Comparison of ENCODE assay signal across 7 mouse cellular contexts in the genomic region with DNA sequence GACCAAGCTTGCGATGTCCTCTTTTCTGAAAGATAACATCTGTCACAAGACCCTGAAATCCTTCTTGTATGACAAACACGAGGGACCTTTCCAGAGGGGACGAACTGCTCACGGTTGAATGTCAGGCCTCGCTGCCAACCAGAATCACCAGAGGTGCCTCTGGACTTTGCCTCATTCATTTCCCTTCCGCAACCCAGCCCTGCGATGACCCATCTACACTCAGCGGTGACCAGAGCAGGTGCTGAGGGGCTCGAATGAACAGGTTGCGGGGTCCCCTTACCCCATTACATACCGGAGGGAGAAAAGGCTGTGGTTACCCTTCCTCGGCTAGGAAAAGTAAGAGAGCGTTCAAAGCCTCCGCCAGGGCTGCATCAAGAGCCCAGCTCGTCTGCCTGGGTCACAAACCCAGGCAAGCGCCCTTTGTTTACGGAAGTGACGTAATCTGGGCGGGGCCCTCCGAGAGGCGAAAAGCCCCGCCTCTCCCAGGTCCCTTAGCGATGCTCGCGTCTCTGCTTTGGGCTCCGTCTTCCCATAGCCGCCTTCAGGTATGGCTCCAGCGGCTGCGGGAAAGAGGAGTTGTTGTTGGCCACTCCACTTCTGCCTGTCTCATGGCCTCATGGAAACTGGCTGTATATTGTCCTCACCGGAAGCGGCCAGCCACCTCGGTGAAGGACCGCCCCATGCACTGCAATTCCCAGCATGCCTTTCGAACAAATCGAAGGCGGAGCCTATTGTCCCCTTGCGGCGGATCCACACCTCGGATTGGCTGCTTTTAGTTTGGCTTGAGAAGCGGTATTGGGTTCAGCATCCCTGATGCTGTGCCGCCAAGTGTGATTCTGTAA. TPM values are rescaled to one million over a fixed set of nuclear protein-coding genes. Genes with fewer than 3 reads are reported as not detected.
DNase-seq lines count a peak whose midpoint lies in the region; ATAC-seq lines count a peak whose summit lies in the region.

A gene (minus strand): TSS at position 439 of the 842 bp plus-strand sequence.

- peak within 1 kb of the TSS; percentile 77 for H3K4me3 ChIP-seq in embryonic facial prominence, embryonic 12.5 days
- H3K4me3 ChIP-seq in limb, embryonic 11.5 days (ENCODE audit: low read depth, low read length), result peak within 1 kb of the TSS; percentile 70
- H3K4me3 ChIP-seq in midbrain, embryonic 14.5 days (replicated peaks; ENCODE audit: low read depth, low read length), result peak within 1 kb of the TSS; percentile 70

- peak within 1 kb of the TSS; percentile 72; the same call in 1 of the 2 replicates for H3K27ac ChIP-seq in embryonic facial prominence, embryonic 12.5 days
- H3K27ac ChIP-seq in limb, embryonic 11.5 days (replicated peaks; ENCODE audit: low read depth, low read length), result no peak within 1 kb of the TSS
- H3K27ac ChIP-seq in midbrain, embryonic 14.5 days (replicated peaks; ENCODE audit: low read depth, low read length), result peak within 1 kb of the TSS; percentile 87

- no peaks in the 10 kb centered on the region for H3K27me3 ChIP-seq in embryonic facial prominence, embryonic 12.5 days
- no peaks in the 10 kb centered on the region for H3K27me3 ChIP-seq in limb, embryonic 11.5 days (ENCODE audit: control insufficient read depth, insufficient read depth, low read length)
- H3K27me3 ChIP-seq in midbrain, embryonic 14.5 days (ENCODE audit: control insufficient read depth, insufficient read depth, low read length), result no peaks in the 10 kb centered on the region

- peaks cover 3% of the 10 kb centered on the region; the same call in 1 of the 2 replicates for H3K4me1 ChIP-seq in embryonic facial prominence, embryonic 12.5 days
- H3K4me1 ChIP-seq in limb, embryonic 11.5 days (ENCODE audit: control insufficient read depth, insufficient read depth, low read length), result no peaks in the 10 kb centered on the region
- H3K4me1 ChIP-seq in midbrain, embryonic 14.5 days (ENCODE audit: control insufficient read depth, insufficient read depth, low read length), result no peaks in the 10 kb centered on the region; the same call in 1 of the 2 replicates

- 2% methylated on average over 41 of the region's 41 CpGs for WGBS in embryonic facial prominence, embryonic 12.5 days
- 1% methylated on average over 41 of the region's 41 CpGs for WGBS in limb, embryonic 11.5 days
- WGBS in midbrain, embryonic 14.5 days, result 1% methylated on average over 41 of the region's 41 CpGs

- peak within 1 kb of the TSS; percentile 80 for H3K4me2 ChIP-seq in embryonic facial prominence, embryonic 12.5 days (replicated peaks)
- peak within 1 kb of the TSS; percentile 64 for H3K4me2 ChIP-seq in limb, embryonic 11.5 days (ENCODE audit: low read depth, severe bottlenecking)
- H3K4me2 ChIP-seq in midbrain, embryonic 14.5 days (ENCODE audit: low read length), result peak within 1 kb of the TSS; percentile 57

- DNase-seq in adrenal gland, postnatal 25 days, result peak; percentile 91
- DNase-seq in heart, adult 11 months, result peak; percentile 100
- peak; percentile 98 for DNase-seq in kidney, adult 18-20 months
- peak; percentile 94 for DNase-seq in limb, embryonic 11.5 days (ENCODE audit: low spot score)
- DNase-seq in midbrain, embryonic 14.5 days, result peak; percentile 98
- DNase-seq in spleen, adult 18-20 months, result peak; percentile 86 to 96

- no peaks in the 10 kb centered on the region for H3K9me3 ChIP-seq in embryonic facial prominence, embryonic 12.5 days
- H3K9me3 ChIP-seq in limb, embryonic 11.5 days (ENCODE audit: control insufficient read depth, low read length), result no peaks in the 10 kb centered on the region
- H3K9me3 ChIP-seq in midbrain, embryonic 14.5 days (ENCODE audit: control insufficient read depth, low read length), result no peaks in the 10 kb centered on the region

- H3K36me3 ChIP-seq in embryonic facial prominence, embryonic 12.5 days, result no peaks in the 10 kb centered on the region
- H3K36me3 ChIP-seq in limb, embryonic 11.5 days (ENCODE audit: control insufficient read depth, insufficient read depth, low read length), result no peaks in the 10 kb centered on the region
- no peaks in the 10 kb centered on the region for H3K36me3 ChIP-seq in midbrain, embryonic 14.5 days (ENCODE audit: control insufficient read depth, insufficient read depth, low read length)

- ATAC-seq in embryonic facial prominence, embryonic 12.5 days (ENCODE audit: insufficient number of reproducible peaks, insufficient read depth, low FRiP score, low TSS enrichment), result peak; percentile 96
- ATAC-seq in limb, embryonic 11.5 days (ENCODE audit: insufficient number of reproducible peaks, low FRiP score, low TSS enrichment, low read depth), result peak; percentile 99
- ATAC-seq in midbrain, embryonic 14.5 days (ENCODE audit: low FRiP score, low TSS enrichment), result peak; percentile 99

- H3K9ac ChIP-seq in embryonic facial prominence, embryonic 12.5 days, result peak within 1 kb of the TSS; percentile 58
- H3K9ac ChIP-seq in limb, embryonic 11.5 days (ENCODE audit: low read length), result peak within 1 kb of the TSS; percentile 68
- H3K9ac ChIP-seq in midbrain, embryonic 14.5 days (replicated peaks; ENCODE audit: low read length), result peak within 1 kb of the TSS; percentile 71

RNA-seq across cellular contexts. Expression of the gene that starts here (rescaled TPM):
- 14.7 and 17.7 TPM in 2 replicates for total RNA-seq in adrenal gland, postnatal 25 days (2021)
- 10.1 and 10.4 TPM in 2 replicates for polyA plus RNA-seq in embryonic facial prominence, embryonic 12.5 days (2016; fragmentation: Nextera tagmentation; extraction: Ambion mirVana)
- 9.2 and 10.2 TPM in 2 replicates for polyA plus RNA-seq in limb, embryonic 11.5 days (2014; fragmentation: Nextera tagmentation; extraction: Ambion mirVana)
- 7.9 and 8.3 TPM in 2 replicates for polyA plus RNA-seq in midbrain, embryonic 14.5 days (2014; fragmentation: Nextera tagmentation; extraction: Ambion mirVana)
